Mouse (Mus musculus): Measurements from ENCODE around the gene Rgs17.
A peak's percentile ranks its signal among the peaks of the same experiment; 100 is the strongest.
"Not testable (repeated sequence)": the region's sequence is repeated elsewhere in the genome, so short reads cannot be mapped to it uniquely, and the experiment has no call there.

Rgs17 gene

DNA sequence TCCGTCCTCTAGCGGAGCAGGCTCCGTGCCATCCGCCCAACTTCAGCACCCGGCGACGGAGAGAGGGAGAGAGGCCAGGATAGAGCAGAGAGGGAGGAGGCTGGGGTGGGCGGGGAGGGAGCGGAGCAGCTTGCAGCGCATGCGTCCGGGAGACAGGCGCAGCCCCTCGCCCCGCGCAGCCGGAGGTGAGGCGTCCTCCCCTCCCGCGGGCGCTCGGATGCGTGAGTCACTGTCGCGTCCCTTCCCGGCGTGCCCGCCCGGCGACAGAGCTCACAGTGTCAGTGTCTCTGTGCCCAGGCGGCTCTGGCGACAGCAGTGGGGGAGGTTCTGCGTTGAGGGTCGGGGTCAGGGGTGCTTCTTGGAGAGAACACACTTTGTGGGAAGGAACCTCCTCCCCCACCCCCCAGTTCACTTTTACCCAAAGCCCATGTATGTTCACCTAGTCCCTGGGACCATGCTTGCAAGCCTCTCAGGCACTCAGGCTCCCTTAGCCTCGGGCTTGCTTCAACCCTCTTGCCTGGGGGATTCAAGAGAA lies at the start of gene Rgs17:
TSS of gene Rgs17 (minus strand) at position 107 of the 535 bp plus-strand sequence.
- DNase-seq (ENCODE audit: low spot score) = peak; percentile 56

DNA sequence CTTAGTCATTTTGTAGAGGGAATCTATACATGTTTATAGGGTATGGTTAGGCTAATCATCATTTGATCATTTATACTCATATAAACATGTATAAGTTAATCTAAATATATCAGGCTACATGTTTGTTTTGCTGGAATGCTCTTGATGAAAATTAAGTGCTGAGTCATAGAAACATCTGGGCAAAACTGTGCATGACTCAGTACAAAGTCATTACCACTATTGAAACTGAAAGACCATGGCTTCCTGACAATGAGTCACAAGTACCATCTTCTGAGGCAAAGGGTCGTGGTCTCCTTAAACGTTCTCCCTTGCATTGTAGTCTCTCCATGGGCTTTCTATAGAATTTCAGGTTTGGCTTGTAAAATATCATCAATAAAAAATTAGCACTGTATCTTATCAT lies 45.5 kb upstream of the Rgs17 start:
- DNase-seq (ENCODE audit: low spot score) = no peak

DNA sequence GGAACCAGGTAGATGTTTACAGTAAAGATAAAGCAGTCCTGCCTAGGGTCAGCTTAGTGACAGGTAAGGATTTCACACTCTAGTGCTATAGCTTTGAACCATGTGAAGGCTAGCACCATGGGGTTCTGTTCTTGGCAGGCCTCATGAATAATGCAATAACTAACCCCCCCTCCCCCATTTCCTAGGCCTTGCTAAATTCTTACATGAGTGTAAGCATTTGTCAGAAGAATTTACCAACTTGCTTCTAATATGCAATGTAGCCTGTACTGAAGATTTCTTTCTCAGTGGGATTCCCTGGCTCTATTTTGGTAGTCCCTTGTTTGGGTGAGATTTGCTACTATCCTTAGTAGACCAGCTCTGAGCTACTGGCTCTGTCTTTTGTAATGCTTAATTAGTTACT lies 31.6 kb upstream of the Rgs17 start:
- DNase-seq (ENCODE audit: low spot score) = not testable (repeated sequence)

DNA sequence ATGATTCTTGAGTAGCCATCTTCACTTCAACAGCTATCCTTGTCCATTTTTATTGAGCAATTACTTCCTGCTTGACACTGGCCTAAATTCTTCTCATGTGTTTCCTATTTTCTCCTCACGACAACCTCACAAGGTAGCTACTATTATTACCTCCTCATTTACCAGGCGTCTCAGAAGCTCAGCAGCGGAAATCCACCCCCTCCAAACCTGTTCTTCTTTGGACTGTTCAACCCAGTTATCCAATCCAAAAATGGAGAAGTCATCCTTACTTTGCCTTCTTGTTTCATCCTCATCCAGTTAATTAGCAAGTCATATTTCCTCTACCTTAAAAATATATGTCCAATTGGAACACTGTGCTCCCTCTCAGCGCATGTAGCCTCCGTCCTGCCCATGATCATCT lies 2.1 kb upstream of the Rgs17 start:
- no peak for DNase-seq (ENCODE audit: low spot score)

DNA sequence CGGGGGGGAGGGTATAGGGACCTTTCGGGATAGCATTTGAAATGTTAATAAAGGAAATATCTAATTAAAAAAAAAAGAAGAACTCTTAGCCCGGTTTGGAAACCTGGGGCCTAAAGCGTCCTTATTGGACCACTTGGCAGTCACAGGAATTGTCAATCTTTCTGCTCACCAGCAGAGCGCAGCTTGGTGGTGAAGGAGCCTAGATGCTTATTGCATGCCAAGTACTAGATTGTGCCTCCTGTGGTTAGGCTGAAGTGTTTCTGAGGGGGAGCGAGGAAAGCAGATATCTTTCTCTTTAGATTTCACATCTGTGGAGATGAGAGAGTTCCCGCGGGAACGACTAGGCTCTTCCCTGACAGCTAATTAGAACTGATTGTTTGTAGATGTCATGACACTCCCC lies 896 bp upstream of the Rgs17 start:
- no peak for DNase-seq (ENCODE audit: low spot score)

DNA sequence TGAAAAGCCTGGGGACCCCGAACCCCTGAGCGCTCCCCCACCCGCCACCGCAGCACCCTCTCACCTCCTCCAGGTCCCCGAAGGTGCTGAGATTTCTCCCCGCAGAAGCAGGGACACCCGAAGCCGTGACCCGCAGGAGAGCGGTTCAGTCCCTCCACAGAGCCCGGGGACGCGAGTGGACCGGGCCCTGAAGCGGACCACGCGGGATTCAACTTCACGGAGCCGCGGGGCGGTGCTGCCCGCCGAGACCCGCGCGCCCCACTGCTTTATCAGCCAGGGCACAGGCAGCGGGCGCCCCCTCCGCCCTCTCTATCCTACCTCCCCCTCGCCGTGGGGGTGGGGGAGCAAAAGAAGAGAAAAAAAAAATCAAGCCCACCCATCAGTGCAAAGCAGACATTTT lies 429 bp downstream of the Rgs17 start:
- DNase-seq (ENCODE audit: low spot score) = no peak

DNA sequence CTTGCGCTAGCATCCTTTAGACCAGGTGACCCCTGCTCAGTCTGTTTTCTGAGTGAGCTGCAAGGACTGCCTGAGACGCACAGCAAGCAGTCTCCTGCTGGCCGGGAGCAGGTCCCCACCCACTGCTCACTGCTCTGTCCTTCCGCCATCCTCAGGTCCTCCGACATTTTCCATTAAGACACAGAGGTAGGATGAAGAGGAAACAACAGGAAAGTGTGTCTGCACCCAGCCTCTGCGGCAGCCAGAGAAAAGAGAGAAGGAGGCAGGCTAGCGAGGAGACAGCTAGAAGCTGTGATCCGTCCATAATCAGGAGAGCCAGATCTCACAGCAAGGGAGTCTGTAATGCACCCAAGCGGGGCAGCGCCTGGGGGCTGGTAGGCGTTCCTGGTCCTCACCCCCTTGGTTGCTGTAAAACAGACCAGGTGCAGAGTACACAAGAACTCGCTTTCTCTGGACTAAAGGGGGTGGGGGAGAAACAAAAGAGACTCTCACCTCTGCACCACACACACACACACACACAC lies 1.1 kb downstream of the Rgs17 start:
- no peak for DNase-seq (ENCODE audit: low spot score)

DNA sequence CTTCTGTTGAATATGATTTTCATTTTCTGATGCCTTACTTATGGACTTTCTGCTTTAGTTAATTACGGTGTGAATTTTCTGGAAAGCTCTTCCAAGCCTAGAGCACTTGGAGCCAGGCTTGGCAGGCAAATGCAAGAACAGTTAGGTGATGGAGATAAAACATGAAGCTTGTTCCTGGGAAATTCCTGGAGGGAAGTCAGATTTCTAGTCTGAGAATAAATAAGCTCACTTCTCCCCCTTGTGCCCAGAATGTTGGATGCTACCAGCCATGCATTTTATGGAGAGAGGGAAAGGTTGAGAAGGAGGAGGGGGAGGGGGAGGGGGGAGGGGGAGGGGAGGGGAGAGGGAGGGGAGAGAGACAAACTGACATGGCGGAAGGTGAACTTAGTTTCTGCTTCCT lies 17.8 kb downstream of the Rgs17 start:
- no peak for DNase-seq (ENCODE audit: low spot score)

DNA sequence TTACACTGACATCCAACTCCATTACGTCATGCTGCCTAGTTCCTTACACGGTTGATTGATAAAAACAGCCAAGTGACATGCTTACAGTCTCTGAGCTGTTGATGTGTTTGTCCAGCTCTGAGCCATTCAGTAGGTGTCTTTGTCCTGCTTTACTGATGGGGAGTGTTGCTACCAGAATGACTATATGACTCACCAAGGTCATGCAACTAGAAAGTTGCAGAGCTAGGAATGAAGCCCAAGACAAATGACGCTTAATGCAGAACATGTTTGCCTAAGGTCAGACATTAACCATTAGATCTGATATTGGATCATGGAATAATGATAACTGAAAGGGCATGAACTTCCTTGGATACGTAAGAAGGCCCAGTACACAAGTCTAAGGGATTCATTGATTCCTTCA lies 20.4 kb downstream of the Rgs17 start:
- no peak for DNase-seq (ENCODE audit: low spot score)

DNA sequence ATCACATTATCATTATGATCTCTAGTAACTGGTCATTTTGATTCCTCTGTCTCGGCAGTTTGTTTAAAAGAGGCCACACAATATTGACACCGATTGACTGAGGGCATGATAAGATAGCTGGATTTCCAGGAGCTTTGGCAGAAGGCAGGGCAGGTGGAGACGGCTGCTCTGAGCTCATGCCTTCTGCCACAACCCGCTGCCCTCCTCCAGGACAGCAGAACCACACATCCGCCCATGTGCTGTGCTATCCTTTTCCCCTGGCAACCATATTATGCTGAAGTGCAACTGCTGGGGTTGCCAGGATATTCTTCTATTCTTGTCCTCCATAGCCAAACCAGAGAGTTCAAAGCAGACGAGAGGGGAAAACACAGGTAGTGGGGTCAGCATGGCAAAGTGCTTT lies 21.5 kb downstream of the Rgs17 start:
- no peak for DNase-seq (ENCODE audit: low spot score)

DNA sequence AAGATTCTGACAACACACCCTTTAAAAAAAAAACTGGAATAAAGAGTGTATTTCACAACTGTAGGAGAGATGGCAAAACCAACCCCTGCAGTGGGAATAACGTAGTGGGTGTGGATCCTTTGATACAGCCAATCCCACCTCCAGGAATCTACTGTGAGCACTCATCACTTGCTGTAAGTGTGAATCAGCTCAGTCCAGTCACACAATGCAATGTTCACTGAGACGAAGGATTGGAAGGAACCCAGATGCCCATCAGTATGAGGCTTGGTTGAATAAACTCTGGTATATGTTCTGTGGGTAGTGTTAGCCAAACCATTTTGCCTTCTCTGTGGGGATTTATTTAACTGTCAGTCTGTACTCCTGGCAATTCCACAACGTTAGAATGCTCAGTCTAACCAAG lies 45.1 kb downstream of the Rgs17 start:
- no peak for DNase-seq (ENCODE audit: low spot score)

DNA sequence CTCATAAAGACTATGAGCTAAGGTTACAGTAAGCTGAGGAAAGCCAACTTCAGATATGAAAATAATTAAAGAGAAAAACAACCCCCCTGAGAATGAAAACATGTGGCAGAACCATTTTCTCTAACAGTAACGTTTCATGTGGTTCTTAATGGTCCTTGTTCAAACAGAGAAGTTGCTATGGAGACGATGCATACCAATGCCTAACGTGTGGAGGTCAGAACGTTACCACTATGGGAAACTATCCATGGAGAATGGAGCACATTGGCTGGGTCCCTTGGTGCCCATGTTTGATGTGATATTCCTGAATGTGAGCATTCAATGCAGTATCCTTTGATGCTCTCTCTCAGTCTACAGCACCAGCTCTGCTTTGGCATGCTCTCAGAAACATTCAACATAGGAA lies 51.1 kb downstream of the Rgs17 start:
- no peak for DNase-seq (ENCODE audit: low spot score)

DNA sequence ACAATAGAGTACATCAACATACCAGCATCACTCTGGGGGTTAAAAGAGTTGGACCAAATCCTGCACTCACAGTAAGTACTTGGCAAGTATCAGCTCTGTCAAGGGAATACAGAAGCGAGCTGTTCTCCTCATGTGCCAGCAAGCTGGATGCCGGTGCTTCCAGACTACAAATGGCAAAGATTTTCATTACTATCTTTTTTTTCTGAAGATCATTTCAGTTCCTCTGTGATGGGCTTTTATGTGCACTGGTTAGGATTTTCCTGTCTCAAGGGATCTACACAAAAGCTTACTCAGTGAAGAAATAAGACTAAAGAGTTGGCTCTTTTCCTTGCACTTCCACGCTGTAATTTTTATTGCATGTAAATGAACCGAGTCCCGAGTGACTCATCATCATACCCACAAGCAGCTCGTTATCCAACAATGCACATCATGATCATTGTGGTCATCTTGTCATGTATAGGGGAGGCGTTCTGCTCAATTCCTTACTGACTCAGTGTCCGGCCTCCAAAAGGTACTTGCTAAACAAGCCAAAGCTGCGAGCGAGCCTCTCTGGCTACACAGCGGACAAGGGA lies 54.1 kb downstream of the Rgs17 start:
- no peak for DNase-seq (ENCODE audit: low spot score)

DNA sequence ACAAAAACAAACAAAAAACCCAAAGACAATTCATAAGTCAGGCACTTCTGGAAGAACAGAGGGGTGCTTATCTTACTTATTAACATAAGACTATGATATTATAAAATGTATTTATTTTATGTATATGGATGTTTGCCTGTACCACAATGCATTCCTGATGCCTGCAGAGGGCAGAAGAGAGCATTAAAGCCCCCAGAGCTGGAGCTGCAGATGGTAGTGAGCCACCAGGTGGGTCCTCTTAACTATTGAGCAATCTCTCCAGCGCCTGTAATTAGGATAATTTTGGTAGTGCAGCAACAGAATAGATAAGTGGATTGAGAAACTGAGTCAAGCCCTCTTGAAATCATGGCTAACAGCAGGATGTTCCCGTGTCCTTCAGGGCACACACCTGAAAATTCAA lies 56.2 kb downstream of the Rgs17 start:
- DNase-seq (ENCODE audit: low spot score) = no peak

DNA sequence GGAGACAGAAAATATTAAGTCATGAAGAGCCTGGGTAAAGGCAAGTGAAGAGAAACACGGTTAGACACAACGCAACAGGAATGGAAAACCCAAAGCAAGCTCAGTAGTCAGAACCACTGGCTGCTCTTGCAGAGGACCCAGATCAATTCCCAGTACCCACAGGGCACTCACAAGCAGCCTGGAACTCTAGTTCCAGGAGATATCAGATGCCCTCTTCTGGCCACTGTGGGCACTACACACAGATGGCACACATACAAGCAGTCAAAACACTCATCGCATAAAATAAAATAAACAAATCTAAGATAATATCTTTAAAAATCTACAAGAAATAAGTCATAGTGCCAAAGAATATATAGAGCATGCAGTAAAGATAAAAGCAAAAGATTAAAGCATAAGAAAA lies 59.5 kb downstream of the Rgs17 start:
- DNase-seq (ENCODE audit: low spot score) = no peak

DNA sequence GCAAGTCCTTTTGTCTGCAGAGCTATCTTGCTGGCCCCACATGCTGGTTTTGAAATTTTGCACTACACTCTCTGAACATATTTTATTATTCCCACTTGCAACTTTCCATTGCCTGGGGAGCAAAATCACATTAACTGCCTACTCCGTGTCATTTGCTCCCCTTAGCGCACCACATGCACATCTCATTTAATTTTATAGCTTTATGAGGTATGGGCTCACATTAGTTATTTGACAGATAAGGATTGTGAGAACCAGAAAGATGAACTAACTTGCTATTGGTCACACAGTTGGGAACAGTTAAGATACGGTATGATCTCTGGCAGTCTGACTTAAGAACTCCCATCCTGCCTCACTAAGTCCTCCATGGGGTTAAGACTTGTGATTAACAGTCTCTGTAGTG lies 61.4 kb downstream of the Rgs17 start:
- DNase-seq (ENCODE audit: low spot score) = no peak

DNA sequence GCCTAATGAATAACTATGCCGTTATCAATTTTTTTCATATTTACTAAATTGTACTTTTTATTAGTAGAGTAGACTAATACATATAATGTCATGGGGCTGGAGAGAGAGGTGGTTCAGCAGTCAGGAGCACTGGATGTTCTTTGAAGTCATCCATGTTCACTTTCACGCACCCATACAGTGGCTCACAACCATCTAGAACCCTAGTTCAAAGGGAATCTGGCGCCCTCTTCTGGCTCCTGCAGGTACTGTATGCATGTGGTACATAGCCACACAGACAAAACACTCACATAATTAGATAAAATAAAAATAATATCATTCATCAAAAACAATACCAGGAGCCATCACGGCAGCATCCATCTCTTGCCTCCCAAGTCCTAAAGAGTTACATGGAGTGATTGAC lies 62.5 kb downstream of the Rgs17 start:
- no peak for DNase-seq (ENCODE audit: low spot score)

DNA sequence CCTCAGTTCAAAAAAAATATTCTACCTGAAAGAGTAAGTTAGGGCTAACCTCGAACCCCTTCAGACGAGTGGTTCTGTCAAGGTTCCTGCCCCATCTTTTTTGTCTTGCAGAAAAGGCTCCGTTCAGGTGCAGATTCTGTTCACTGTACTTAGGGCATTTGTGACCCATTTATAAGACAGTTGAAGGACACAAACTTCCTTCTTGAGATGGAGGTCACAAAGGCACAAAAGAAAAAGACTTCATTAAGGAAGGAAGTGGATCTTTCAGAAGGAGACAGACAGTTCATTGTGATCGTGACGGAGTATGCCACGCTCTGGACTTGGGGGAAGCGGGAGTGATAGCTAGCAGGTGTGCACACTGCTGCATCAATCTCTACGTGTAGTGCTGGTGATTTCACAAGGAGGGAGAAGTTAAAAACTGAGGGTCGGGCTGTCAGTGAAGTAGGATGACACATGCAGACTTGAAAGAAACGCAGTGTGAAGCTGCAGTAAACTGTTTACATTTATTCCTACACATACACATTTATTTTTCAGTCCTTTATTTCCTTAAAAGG lies 64.1 kb downstream of the Rgs17 start:
- DNase-seq (ENCODE audit: low spot score) = no peak

DNA sequence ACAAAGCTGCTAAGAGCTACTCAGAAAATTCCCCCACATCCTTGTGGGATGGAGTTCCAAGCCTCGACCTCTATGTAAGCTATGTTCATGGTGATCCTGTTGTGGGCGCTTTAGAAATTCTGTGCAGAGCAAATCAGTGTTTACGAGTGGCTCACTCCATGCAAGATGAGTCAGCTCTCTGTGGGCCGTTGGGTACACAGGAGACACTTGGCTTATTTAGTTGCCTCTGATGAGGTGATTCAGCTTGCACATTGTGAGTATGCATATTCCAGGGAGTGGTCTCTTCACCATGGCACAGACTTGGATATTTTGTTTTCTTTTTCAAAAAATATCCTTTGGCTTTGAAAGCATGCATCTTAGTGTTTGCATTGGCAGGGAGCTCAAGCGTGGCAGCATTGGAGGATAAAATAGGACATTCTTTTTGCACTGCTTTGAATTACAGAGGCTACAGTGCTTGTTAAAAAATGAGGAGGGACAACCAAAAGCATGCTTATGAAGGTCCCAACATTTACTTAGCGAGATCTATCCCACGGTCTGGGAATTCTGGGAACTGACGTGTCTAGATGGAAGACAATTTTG lies 68.8 kb downstream of the Rgs17 start:
- no peak for DNase-seq (ENCODE audit: low spot score)

DNA sequence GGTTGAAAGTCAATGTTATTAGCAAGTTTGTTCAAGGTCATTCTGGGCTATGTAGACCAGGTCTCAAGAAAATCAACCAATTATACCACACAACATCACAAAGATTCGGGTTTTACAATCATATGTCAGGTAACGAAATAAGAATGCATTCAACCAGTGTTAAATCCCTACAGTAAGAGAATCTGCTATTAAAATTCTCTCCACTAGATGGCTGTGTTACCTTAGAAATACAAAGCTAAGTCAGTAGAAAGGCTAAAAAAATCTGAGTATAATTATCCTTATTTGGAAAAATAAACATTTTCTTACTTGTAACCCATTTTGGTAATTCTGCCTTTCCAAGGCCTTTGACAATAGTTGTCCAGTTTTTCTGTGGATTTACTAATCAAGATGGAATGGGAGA lies 75.3 kb downstream of the Rgs17 start:
- no peak for DNase-seq (ENCODE audit: low spot score)

DNA sequence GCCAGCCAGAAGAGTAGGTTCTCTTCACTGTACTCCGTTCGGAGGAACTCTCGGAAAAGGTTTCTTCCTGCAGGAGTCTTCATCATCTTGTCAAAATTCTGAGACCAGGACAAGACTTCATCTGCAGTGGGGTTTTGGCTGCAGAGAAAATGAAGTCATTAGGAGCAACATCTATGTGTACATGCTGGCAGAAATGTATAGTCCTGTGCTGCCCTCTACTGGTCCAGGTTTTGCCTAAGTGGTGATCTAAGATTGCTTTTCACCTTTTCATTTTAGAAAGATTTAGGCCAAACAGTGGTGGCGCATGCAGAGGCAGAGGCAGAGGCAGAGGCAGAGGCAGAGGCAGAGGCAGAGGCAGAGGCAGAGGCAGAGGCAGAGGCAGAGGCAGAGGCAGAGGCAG lies 80.8 kb downstream of the Rgs17 start:
- peak; percentile 13 for DNase-seq (ENCODE audit: low spot score)

DNA sequence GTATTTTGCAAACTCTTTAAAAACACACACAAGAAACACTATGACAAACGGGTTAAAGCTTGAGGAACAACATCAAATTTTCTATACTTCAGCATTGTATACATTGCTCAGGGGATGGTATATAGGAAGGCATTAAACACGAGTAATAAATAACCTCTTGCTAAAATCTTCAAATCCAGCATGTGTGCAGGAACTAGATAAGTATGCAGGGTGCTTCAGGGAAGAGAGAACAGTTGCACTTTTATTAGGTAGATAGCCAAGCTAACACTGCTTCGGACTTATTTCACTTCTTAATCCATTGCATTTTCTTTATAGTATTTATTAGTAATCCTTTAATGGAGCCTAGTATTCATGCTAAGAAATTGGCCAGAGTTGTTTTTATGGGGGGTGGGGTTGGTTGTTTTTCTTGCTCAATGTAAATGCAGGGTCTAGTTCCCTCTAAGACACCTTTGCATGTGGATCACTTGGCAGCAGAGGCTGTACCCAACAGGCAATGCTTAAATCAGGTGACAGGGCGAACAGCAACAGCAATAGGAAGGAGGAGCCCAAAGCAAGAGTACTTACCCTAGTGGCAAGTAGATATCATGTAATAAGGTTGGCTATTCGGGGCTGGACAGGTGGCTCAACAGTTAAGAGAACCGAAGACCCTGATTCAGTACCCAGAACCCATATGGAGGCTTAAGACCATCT lies 95.7 kb downstream of the Rgs17 start:
- no peak for DNase-seq (ENCODE audit: low spot score)

DNA sequence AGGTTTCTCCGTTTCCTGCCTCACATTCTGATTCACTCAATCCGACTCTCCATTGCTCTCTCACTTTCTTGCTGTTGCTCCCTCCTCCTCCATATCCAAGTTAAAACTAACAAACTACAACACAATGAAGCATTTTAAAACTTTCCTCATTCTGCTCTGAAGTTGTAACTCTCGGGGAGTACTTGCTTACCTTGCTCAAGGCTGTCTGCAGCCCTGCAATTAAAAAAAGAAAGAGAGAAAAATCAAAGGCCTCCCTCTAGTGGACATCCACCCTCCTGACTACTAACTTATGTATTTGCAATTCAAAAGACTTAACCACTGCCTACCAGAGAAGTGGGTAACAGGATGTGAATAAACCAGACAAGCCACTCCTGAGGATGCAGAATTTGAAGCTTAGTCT lies 97.4 kb downstream of the Rgs17 start:
- peak; percentile 62 for DNase-seq (ENCODE audit: low spot score)

All from yolk sac, embryonic 10.5 days (tissue).